Mouse (Mus musculus) embryonic facial prominence, embryonic 15.5 days (tissue): ENCODE results near the gene Zmiz1. TPM values are rescaled to one million over a fixed set of nuclear protein-coding genes. Genes with fewer than 3 reads are reported as not detected.

Experiments used
- ATAC-seq: fragments of 200-750 bp; cut with Nextera tagmentation; 2 replicates; pipeline ENCODE4 v1.8.0; 2017; ENCODE audit warnings: low read depth, moderate TSS enrichment; ENCODE audit not compliant: insufficient number of reproducible peaks, low FRiP score, low TSS enrichment
- H3K27ac ChIP-seq: fragments of 300-500 bp; sonication (generic); replicated peaks from 2 replicates; pipeline ENCODE4 v1.5.1; 2015; ENCODE audit warnings: mild to moderate bottlenecking, inconsistent platforms
- H3K27me3 ChIP-seq: fragments of 300-500 bp; sonication (generic); 2 replicates; pipeline ENCODE4 v1.6.1; 2015; ENCODE audit warnings: inconsistent platforms
- H3K36me3 ChIP-seq: fragments of 300-500 bp; sonication (generic); 2 replicates; pipeline ENCODE4 v1.6.1; 2015; ENCODE audit warnings: mild to moderate bottlenecking, inconsistent platforms
- H3K4me1 ChIP-seq: fragments of 300-500 bp; sonication (generic); 2 replicates; pipeline ENCODE4 v1.6.1; 2015; ENCODE audit warnings: inconsistent platforms
- H3K4me2 ChIP-seq: fragments of 300-500 bp; sonication (generic); replicated peaks from 2 replicates; pipeline ENCODE4 v1.6.1; 2015; ENCODE audit warnings: mild to moderate bottlenecking, inconsistent platforms
- H3K4me3 ChIP-seq: fragments of 300-500 bp; sonication (generic); replicated peaks from 2 replicates; pipeline ENCODE4 v1.5.1; 2015; ENCODE audit warnings: mild to moderate bottlenecking, inconsistent platforms
- H3K9ac ChIP-seq: fragments of 300-500 bp; sonication (generic); 2 replicates; pipeline ENCODE4 v1.6.1; 2015; ENCODE audit warnings: inconsistent platforms
- H3K9me3 ChIP-seq: fragments of 300-500 bp; sonication (generic); replicated peaks from 2 replicates; pipeline ENCODE4 v1.6.1; 2016; ENCODE audit warnings: inconsistent platforms
- WGBS: fragments of 180-500 bp; shearing (Covaris S2); methylation state at CpG from one replicate; pipeline ENCODE4 v1.1.7; 2015; 5-methylcytosine and 5-hydroxymethylcytosine counted together
- microRNA-seq: library from miRNA; unstranded; fragments of <30 nt; microRNA quantifications from one replicate; pipeline ENCODE4, GENCODE M21; 2016; ENCODE audit warnings: borderline number of aligned reads
- polyA plus RNA-seq: library from polyadenylated mRNA; unstranded; fragments of >200 nt; fragmentation: Nextera tagmentation; extraction: Ambion mirVana; gene quantifications from 2 replicates; pipeline ENCODE4 v1.2.1, GENCODE M21; 2015

Zmiz1 gene
- polyA plus RNA-seq, 1 experiment from 2014 or later: 40.1 TPM

- Histone ChIP-seq H3K36me3 (0 out of 2 replicates have a peak, but pooled peaks cover 5% of the 10 kb centered on the region), H3K27ac (no peak overlapping the region), H3K4me3 (no peak overlapping the region), H3K9ac (no peak overlapping the region), H3K4me1 (peaks cover 47% of the 10 kb centered on the region), H3K4me2 (no peak overlapping the region), H3K9me3 (no peaks in the 10 kb centered on the region), H3K27me3 (no peaks in the 10 kb centered on the region)
- no peak for ATAC-seq
- WGBS: 52% methylated on average over 4 of the region's 4 CpGs
Observed at GRCm38 (mm10) chr14:25710681-25711080, 251.7 kb downstream of the Zmiz1 start.

GRCm38 (mm10) chr14:25711177-25711576 lies 252.2 kb downstream of the Zmiz1 start:
- Histone ChIP-seq H3K4me2 (no peak overlapping the region), H3K9me3 (no peaks in the 10 kb centered on the region), H3K27ac (0 out of 2 replicates have a peak overlapping the region, but pooled peaks have one; percentile 4), H3K9ac (no peak overlapping the region), H3K4me3 (no peak overlapping the region), H3K36me3 (0 out of 2 replicates have a peak, but pooled peaks cover 5% of the 10 kb centered on the region), H3K27me3 (no peaks in the 10 kb centered on the region), H3K4me1 (peaks cover 47% of the 10 kb centered on the region)
- ATAC-seq: no peak
- whole genome bisulfite sequencing: 44% methylated on average over 7 of the region's 7 CpGs

DNA sequence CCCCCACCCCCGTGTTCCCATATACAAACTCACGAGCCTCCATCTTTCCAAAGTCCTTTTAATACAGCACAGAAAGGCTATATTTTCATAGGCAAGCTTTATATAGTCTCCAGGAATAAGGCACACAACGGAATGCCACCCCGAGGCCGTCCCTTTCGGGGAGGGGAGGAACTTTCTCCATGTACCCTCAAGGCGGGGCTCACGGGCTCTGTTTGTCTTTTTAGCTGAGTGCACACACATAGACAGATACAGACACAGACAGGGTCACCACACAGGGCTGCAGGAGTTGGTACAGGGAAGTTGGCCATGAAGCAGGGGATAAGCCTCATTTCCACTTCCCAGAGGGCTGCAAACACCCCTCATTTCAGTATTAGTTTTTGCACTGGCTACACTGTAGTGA lies 252.6 kb downstream of the Zmiz1 start:
- H3K4me1 ChIP-seq: peaks cover 47% of the 10 kb centered on the region
- H3K4me2 ChIP-seq: no peak overlapping the region
- H3K27ac ChIP-seq: 0 out of 2 replicates have a peak overlapping the region, but pooled peaks have one; percentile 4
- no peaks in the 10 kb centered on the region for H3K27me3 ChIP-seq
- no peak overlapping the region for H3K9ac ChIP-seq
- 0 out of 2 replicates have a peak, but pooled peaks cover 5% of the 10 kb centered on the region for H3K36me3 ChIP-seq
- WGBS: 45% methylated on average over 8 of the region's 8 CpGs
- H3K9me3 ChIP-seq: no peaks in the 10 kb centered on the region
- H3K4me3 ChIP-seq: no peak overlapping the region
- no peak for ATAC-seq

GRCm38 (mm10) chr14:25713443-25713842 lies 254.5 kb downstream of the Zmiz1 start:
- H3K4me1 ChIP-seq: peaks cover 48% of the 10 kb centered on the region

More at GRCm38 (mm10) chr14:25713443-25713842, 254.5 kb downstream of the Zmiz1 start:
- Histone ChIP-seq H3K9ac (no peak overlapping the region), H3K36me3 (0 out of 2 replicates have a peak, but pooled peaks cover 5% of the 10 kb centered on the region), H3K4me2 (no peak overlapping the region), H3K27me3 (no peaks in the 10 kb centered on the region), H3K27ac (no peak overlapping the region), H3K4me3 (no peak overlapping the region), H3K9me3 (no peaks in the 10 kb centered on the region)
- no peak for ATAC-seq
- 9% methylated on average over 4 of the region's 4 CpGs for WGBS

Small RNAs within 50 kb of the gene (microRNA-seq; reads per million reads assigned to microRNA genes)
- gene Mir3075: 0.69 reads per million

Other genes starting within 250 kb of the Zmiz1 start
- gene Ppif, start 235.0 kb downstream of the Zmiz1 start, polyA plus RNA-seq: 25.3 and 30.6 TPM in 2 replicates